Mouse (Mus musculus) heart, embryonic 12.5 days (tissue): Measurements from ENCODE around the gene Ndufc1. TPM values are rescaled to one million over a fixed set of nuclear protein-coding genes. Genes with fewer than 3 reads are reported as not detected.
"Not testable (repeated sequence)": the region's sequence is repeated elsewhere in the genome, so short reads cannot be mapped to it uniquely, and the experiment has no call there.

Source experiments
- ATAC-seq: fragments of 200-750 bp; cut with Nextera tagmentation; 2 replicates; pipeline ENCODE4 v1.8.0; 2017; ENCODE audit warnings: moderate TSS enrichment, moderate library complexity; ENCODE audit not compliant: insufficient number of reproducible peaks, low FRiP score
- H3K27ac ChIP-seq: fragments of 300-500 bp; sonication (generic); 2 replicates; pipeline ENCODE4 v1.5.1; 2016; ENCODE audit warnings: mild to moderate bottlenecking, moderate library complexity; ENCODE audit not compliant: poor library complexity, severe bottlenecking
- H3K27me3 ChIP-seq: fragments of 300-500 bp; sonication (generic); replicated peaks from 2 replicates; pipeline ENCODE4 v1.6.1; 2016; ENCODE audit warnings: mild to moderate bottlenecking, moderate library complexity
- H3K36me3 ChIP-seq: fragments of 300-500 bp; sonication (generic); 2 replicates; pipeline ENCODE4 v1.6.1; 2016; ENCODE audit warnings: mild to moderate bottlenecking, moderate library complexity
- H3K4me1 ChIP-seq: fragments of 300-500 bp; sonication (generic); replicated peaks from 2 replicates; pipeline ENCODE4 v1.6.1; 2016; ENCODE audit warnings: mild to moderate bottlenecking
- H3K4me2 ChIP-seq: fragments of 300-500 bp; sonication (generic); 2 replicates; pipeline ENCODE4 v1.6.1; 2016; ENCODE audit warnings: mild to moderate bottlenecking, moderate library complexity
- H3K4me3 ChIP-seq: fragments of 300-500 bp; sonication (generic); 2 replicates; pipeline ENCODE4 v1.5.1; 2016; ENCODE audit warnings: mild to moderate bottlenecking
- H3K9ac ChIP-seq: fragments of 300-500 bp; sonication (generic); 2 replicates; pipeline ENCODE4 v1.6.1; 2016; ENCODE audit warnings: mild to moderate bottlenecking, moderate library complexity
- H3K9me3 ChIP-seq: fragments of 300-500 bp; sonication (generic); replicated peaks from 2 replicates; pipeline ENCODE4 v1.6.1; 2016; ENCODE audit warnings: mild to moderate bottlenecking, moderate library complexity
- WGBS: fragments of 180-500 bp; shearing (Covaris S2); methylation state at CpG from one replicate; pipeline ENCODE4 v1.1.7; 2016; 5-methylcytosine and 5-hydroxymethylcytosine counted together
- polyA plus RNA-seq: library from polyadenylated mRNA; unstranded; fragments of >200 nt; fragmentation: Nextera tagmentation; extraction: Ambion mirVana; gene quantifications from 2 replicates; pipeline ENCODE4 v1.2.1, GENCODE M21; 2016

The Ndufc1 gene
- polyA plus RNA-seq = 1,439 and 1,474 TPM in 2 replicates

DNA sequence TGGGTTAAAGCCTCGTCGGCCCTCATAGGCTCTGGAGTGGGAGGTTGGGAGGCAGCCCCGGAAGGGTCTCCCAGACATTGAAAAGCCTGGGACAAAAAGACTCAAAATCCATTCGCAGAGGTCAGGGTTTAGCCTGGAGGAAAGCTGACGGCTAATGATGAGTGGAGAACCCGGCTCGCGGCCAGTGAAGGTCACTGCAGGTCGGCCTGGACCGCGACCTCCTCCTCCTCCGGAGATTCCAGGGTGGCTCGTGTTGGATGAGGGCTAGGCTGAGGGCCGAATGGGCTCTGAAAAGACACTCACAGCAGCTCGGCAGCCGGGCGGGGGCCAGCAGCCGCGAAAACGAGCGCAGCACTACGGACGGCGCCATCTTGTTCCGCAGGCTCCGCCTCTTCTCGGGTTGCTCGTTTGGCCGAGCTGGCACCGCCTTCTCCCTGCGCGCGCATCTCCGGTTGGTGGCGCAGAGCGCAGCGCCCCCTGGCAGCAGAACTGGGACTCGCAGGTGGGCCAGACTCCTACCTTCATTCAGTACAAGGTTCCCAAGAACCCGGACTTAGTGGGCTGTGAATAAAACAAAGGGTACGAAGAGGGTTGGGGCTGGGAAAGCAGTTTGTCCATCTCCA is at the start of gene Ndufc1:
TSS of gene Ndufc1 (minus strand) at position 428 of the 623 bp plus-strand sequence.
- Histone ChIP-seq H3K4me2 (peak within 1 kb of the TSS; percentile 70), H3K4me3 (peak within 1 kb of the TSS; percentile 73), H3K36me3 (peaks cover 29% of the 10 kb centered on the region), H3K9me3 (no peaks in the 10 kb centered on the region), H3K4me1 (peaks cover 14% of the 10 kb centered on the region), H3K27ac (peak within 1 kb of the TSS; percentile 96), H3K27me3 (no peaks in the 10 kb centered on the region), H3K9ac (peak within 1 kb of the TSS; percentile 89)
- peak; percentile 90 for ATAC-seq
- under 1% methylated on average over 40 of the region's 40 CpGs for WGBS

DNA sequence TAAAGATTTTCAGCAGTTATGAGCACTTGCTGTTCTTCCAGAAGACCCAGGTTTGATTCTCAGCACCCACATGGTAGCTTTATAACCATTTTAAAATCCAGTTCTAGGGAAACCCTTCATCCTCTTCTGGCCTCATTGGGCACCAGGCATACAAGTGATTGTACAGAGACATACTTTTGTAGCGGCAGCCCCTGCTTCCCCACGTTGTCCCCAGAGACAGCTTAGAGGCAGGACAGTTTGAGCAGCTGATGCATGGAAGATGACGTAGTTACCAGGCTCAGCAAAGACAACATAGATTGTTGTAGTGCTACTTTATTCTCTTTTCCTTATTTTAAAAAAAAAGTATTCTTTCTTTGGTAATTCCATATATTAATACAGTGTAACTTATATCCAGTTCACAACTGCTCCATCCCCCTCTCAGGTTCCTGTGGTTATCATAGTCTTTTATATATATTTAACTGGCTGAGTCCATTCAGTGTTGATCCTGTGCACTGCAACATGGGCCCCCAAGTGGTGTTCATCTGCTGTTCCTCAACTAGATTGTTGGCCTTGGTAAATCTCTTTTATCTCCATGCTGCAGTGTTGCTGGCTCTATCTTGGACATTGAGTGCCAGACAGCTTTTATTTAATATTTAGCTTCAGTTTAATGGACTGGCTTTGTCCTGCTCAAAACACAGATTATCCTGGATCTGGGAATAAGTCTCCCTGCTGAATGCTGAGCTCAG is 26.2 kb upstream of the Ndufc1 start:
- H3K4me2 ChIP-seq = no peak overlapping the region
- H3K4me1 ChIP-seq = 0 out of 2 replicates have a peak, but pooled peaks cover 3% of the 10 kb centered on the region
- WGBS = 87% methylated on average over 3 of the region's 3 CpGs
- peaks cover 9% of the 10 kb centered on the region; the same call in 1 of the 2 replicates for H3K36me3 ChIP-seq
- H3K9me3 ChIP-seq = no peaks in the 10 kb centered on the region
- no peaks in the 10 kb centered on the region for H3K27me3 ChIP-seq
- no peak overlapping the region for H3K9ac ChIP-seq
- ATAC-seq = no peak
- no peak overlapping the region for H3K27ac ChIP-seq
- H3K4me3 ChIP-seq = no peak overlapping the region

DNA sequence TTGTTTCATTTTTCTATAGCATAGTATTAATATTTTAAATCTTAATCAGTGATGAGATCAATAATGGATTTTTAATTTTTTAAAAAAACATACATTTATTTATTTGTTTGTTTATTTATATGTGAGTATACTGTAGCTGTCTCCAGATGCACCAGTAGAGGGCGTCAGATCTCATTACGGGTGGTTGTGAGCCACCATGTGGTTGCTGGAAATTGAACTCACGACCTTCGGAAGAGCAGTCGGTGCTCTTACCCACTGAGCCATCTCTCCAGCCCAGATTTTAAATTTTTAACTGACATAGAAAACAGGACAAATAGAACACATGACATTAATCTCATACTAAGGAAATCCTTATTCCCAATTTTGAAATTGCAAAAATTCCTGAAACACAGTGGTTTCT is 25.6 kb upstream of the Ndufc1 start:
- H3K4me2 ChIP-seq, H3K4me1 ChIP-seq, H3K36me3 ChIP-seq, ATAC-seq, H3K9ac ChIP-seq, H3K4me3 ChIP-seq, H3K9me3 ChIP-seq, H3K27me3 ChIP-seq, H3K27ac ChIP-seq: not testable (repeated sequence)
- WGBS = 87% methylated on average over 5 of the region's 5 CpGs

GRCm38 (mm10) chr3:51425394-51425793 is 16.6 kb upstream of the Ndufc1 start:
- H3K9me3 ChIP-seq = no peaks in the 10 kb centered on the region
- no peaks in the 10 kb centered on the region for H3K27me3 ChIP-seq
- H3K9ac ChIP-seq = no peak overlapping the region
- no peak overlapping the region for H3K4me2 ChIP-seq
- 0 out of 2 replicates have a peak, but pooled peaks cover 3% of the 10 kb centered on the region for H3K36me3 ChIP-seq
- ATAC-seq = no peak
- no peak overlapping the region for H3K4me3 ChIP-seq
- H3K4me1 ChIP-seq = peaks cover 4% of the 10 kb centered on the region
- no peak overlapping the region for H3K27ac ChIP-seq

DNA sequence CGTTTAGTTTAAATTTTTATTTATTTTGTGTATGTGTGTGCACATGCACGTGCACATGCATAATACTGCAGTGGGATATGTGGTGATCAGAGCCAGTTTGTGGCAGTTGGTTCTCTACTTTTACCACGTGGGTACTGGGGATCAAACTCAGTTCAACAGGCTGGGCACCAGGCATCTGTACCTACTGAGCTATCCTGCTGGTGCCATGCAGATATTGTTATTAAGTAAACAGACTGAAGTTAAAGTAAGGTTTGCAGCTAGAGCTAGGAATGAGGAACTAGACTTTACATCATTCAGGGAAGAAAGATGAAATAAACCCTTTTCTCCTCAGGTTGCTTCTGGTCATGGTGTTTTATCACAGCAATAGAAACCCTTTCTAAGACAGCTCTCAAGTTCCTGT is 13.1 kb upstream of the Ndufc1 start:
- no peak for ATAC-seq

DNA sequence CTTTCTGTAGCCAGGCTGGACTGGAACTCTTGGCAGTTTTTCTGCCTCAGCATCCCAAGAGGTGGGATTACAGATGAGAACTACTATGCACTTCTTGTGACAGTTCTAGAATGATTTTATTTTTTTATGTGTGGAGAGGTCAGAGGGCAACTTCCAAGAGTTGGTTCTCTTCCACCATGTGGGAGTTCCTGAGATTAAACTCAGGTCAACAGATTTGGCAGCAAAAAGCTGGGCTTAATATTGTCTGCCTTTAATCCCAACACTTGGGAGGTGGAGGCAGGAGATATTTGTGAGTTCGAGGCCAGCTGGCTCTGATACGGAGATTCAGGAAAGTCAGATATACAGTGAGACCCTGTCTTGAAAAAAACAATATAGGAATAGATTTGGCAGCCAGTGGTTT is 9.2 kb upstream of the Ndufc1 start:
- H3K4me1 ChIP-seq = peaks cover 25% of the 10 kb centered on the region
- peak overlapping the region; percentile 31 for H3K4me2 ChIP-seq
- no peak for ATAC-seq
- H3K4me3 ChIP-seq = 0 out of 2 replicates have a peak overlapping the region, but pooled peaks have one; percentile 8
- H3K27me3 ChIP-seq = no peaks in the 10 kb centered on the region
- peaks cover 3% of the 10 kb centered on the region; the same call in 1 of the 2 replicates for H3K36me3 ChIP-seq
- no peak overlapping the region for H3K27ac ChIP-seq
- 50% methylated on average over 2 of the region's 2 CpGs for WGBS
- H3K9ac ChIP-seq = no peak overlapping the region
- no peaks in the 10 kb centered on the region for H3K9me3 ChIP-seq

More for the DNA sequence above, 13.1 kb upstream of the Ndufc1 start:
- Histone ChIP-seq H3K9me3 (no peaks in the 10 kb centered on the region), H3K4me3 (no peak overlapping the region), H3K36me3 (0 out of 2 replicates have a peak, but pooled peaks cover 3% of the 10 kb centered on the region), H3K27me3 (no peaks in the 10 kb centered on the region), H3K4me2 (no peak overlapping the region), H3K4me1 (peaks cover 15% of the 10 kb centered on the region), H3K27ac (no peak overlapping the region), H3K9ac (no peak overlapping the region)
- 82% methylated on average over 3 of the region's 3 CpGs for WGBS

- H3K4me1 ChIP-seq = peaks cover 25% of the 10 kb centered on the region
- H3K4me2 ChIP-seq = peak overlapping the region; percentile 85
- WGBS = 51% methylated on average over 2 of the region's 2 CpGs
- peak overlapping the region; percentile 88 for H3K4me3 ChIP-seq
- H3K9ac ChIP-seq = no peak overlapping the region
- H3K36me3 ChIP-seq = peaks cover 3% of the 10 kb centered on the region; the same call in 1 of the 2 replicates
- ATAC-seq = no peak
- H3K9me3 ChIP-seq = no peaks in the 10 kb centered on the region
- H3K27me3 ChIP-seq = no peaks in the 10 kb centered on the region
- H3K27ac ChIP-seq = no peak overlapping the region
Measured at GRCm38 (mm10) chr3:51417485-51417884, 8.7 kb upstream of the Ndufc1 start.

- 10% methylated on average over 8 of the region's 8 CpGs for WGBS
- Histone ChIP-seq H3K9me3 (no peaks in the 10 kb centered on the region), H3K9ac (peak overlapping the region; percentile 99), H3K27me3 (no peaks in the 10 kb centered on the region), H3K4me1 (peaks cover 25% of the 10 kb centered on the region), H3K4me3 (peak overlapping the region; percentile 88), H3K27ac (peak overlapping the region; percentile 94; the same call in 1 of the 2 replicates), H3K4me2 (peak overlapping the region; percentile 85), H3K36me3 (peaks cover 3% of the 10 kb centered on the region; the same call in 1 of the 2 replicates)
- ATAC-seq = no peak
Measured at GRCm38 (mm10) chr3:51417135-51417458, 8.3 kb upstream of the Ndufc1 start.

GRCm38 (mm10) chr3:51416364-51417134 is 7.8 kb upstream of the Ndufc1 start:
- no peaks in the 10 kb centered on the region for H3K9me3 ChIP-seq
- peak; percentile 67 for ATAC-seq
- under 1% methylated on average over 61 of the region's 68 CpGs for WGBS
- peak overlapping the region; percentile 99 for H3K9ac ChIP-seq
- H3K4me3 ChIP-seq = peak overlapping the region; percentile 88
- H3K4me1 ChIP-seq = peaks cover 25% of the 10 kb centered on the region
- H3K4me2 ChIP-seq = peak overlapping the region; percentile 85
- peak overlapping the region; percentile 94 for H3K27ac ChIP-seq
- peaks cover 3% of the 10 kb centered on the region; the same call in 1 of the 2 replicates for H3K36me3 ChIP-seq
- no peaks in the 10 kb centered on the region for H3K27me3 ChIP-seq

- H3K9me3 ChIP-seq = no peaks in the 10 kb centered on the region
- peak overlapping the region; percentile 99 for H3K9ac ChIP-seq
- peak overlapping the region; percentile 88 for H3K4me3 ChIP-seq
- ATAC-seq = peak; percentile 68
- H3K27me3 ChIP-seq = no peaks in the 10 kb centered on the region
- 0% methylated on average over 28 of the region's 30 CpGs for WGBS
- peak overlapping the region; percentile 85 for H3K4me2 ChIP-seq
- peak overlapping the region; percentile 94 for H3K27ac ChIP-seq
- H3K36me3 ChIP-seq = peaks cover 1% of the 10 kb centered on the region; the same call in 1 of the 2 replicates
- H3K4me1 ChIP-seq = peaks cover 23% of the 10 kb centered on the region
Measured at GRCm38 (mm10) chr3:51416073-51416363, 7.2 kb upstream of the Ndufc1 start.
